ENCODE assay signal across 25 mouse cellular contexts in genomic region chr10:25642079-25642696, GRCm38 (mm10).
DNase-seq lines count a peak whose midpoint lies in the region; ATAC-seq and TF ChIP-seq lines count a peak whose summit lies in the region.
"Had no signal": no experiment of that assay in that cellular context is flagged by ENCODE, and none has a peak within 500 bp of the region (broad histone marks: within the 10 kb centered on the region; RNA-seq: fewer than 3 reads in every experiment).

No protein-coding gene starts in this region.

- no peaks in the 10 kb centered on the region for H3K27me3 ChIP-seq in forebrain, embryonic 15.5 days
- H3K27me3 ChIP-seq in forebrain, embryonic 11.5 days (ENCODE audit: control insufficient read depth, insufficient read depth, low read length): no peaks in the 10 kb centered on the region
- H3K27me3 ChIP-seq in stomach, embryonic 14.5 days (ENCODE audit: control insufficient read depth, insufficient read depth, low read length): no peaks in the 10 kb centered on the region
- H3K27me3 ChIP-seq in stomach, postnatal 0 days (ENCODE audit: control insufficient read depth, insufficient read depth, low read length): no peaks in the 10 kb centered on the region
- H3K27me3 ChIP-seq: embryonic facial prominence, embryonic 15.5 days; heart, embryonic 13.5 days; hindbrain, embryonic 12.5 days; liver, embryonic 15.5 days; lung, embryonic 15.5 days; neural tube, embryonic 13.5 days had no signal

- H3K4me3 ChIP-seq in forebrain, embryonic 15.5 days: no peak overlapping the region
- no peak overlapping the region for H3K4me3 ChIP-seq in forebrain, embryonic 11.5 days (ENCODE audit: low read depth, low read length)
- no peak overlapping the region for H3K4me3 ChIP-seq in left cerebral cortex, adult 2 months
- no peak overlapping the region for H3K4me3 ChIP-seq in stomach, embryonic 14.5 days (ENCODE audit: low read depth, low read length)
- no peak overlapping the region for H3K4me3 ChIP-seq in stomach, postnatal 0 days (ENCODE audit: low read depth, low read length)
- H3K4me3 ChIP-seq: embryonic facial prominence, embryonic 15.5 days; heart, adult 2 months; heart, embryonic 13.5 days; hindbrain, embryonic 12.5 days; limb, embryonic 10.5 days; liver, embryonic 15.5 days; lung, embryonic 15.5 days; neural tube, embryonic 13.5 days had no signal

- intact Hi-C loops in left cerebral cortex, adult 2 months (cut with DNase I): no loop called here

- no peak overlapping the region for H3K27ac ChIP-seq in forebrain, embryonic 15.5 days (replicated peaks)
- no peak overlapping the region for H3K27ac ChIP-seq in forebrain, embryonic 11.5 days (ENCODE audit: low read depth, low read length)
- peak overlapping the region; percentile 28; the same call in 1 of the 2 replicates for H3K27ac ChIP-seq in left cerebral cortex, adult 2 months
- peak overlapping the region; percentile 2; the same call in 1 of the 2 replicates for H3K27ac ChIP-seq in stomach, embryonic 14.5 days (ENCODE audit: low read length)
- H3K27ac ChIP-seq in stomach, postnatal 0 days (replicated peaks): no peak overlapping the region
- H3K27ac ChIP-seq: embryonic facial prominence, embryonic 15.5 days; heart, adult 2 months; heart, embryonic 13.5 days; hindbrain, embryonic 12.5 days; kidney, postnatal 0 days; limb, embryonic 10.5 days; liver, embryonic 15.5 days; lung, embryonic 15.5 days; neural tube, embryonic 13.5 days had no signal

- 77% methylated on average over 9 of the region's 9 CpGs for WGBS in forebrain, embryonic 15.5 days
- 87% methylated on average over 9 of the region's 9 CpGs for WGBS in forebrain, embryonic 11.5 days
- 83% methylated on average over 9 of the region's 9 CpGs for WGBS in stomach, embryonic 14.5 days
- WGBS in stomach, postnatal 0 days: 80% methylated on average over 9 of the region's 9 CpGs

- no peaks in the 10 kb centered on the region for H3K4me1 ChIP-seq in forebrain, embryonic 15.5 days
- H3K4me1 ChIP-seq in forebrain, embryonic 11.5 days (replicated peaks; ENCODE audit: control insufficient read depth, insufficient read depth, low read length): no peaks in the 10 kb centered on the region
- no peaks in the 10 kb centered on the region for H3K4me1 ChIP-seq in stomach, embryonic 14.5 days (ENCODE audit: control insufficient read depth, insufficient read depth, low read length)
- no peaks in the 10 kb centered on the region for H3K4me1 ChIP-seq in stomach, postnatal 0 days (replicated peaks; ENCODE audit: control insufficient read depth, insufficient read depth)
- H3K4me1 ChIP-seq: embryonic facial prominence, embryonic 15.5 days; heart, embryonic 13.5 days; hindbrain, embryonic 12.5 days; limb, embryonic 10.5 days; liver, embryonic 15.5 days; lung, embryonic 15.5 days; neural tube, embryonic 13.5 days had no signal

- DNase-seq in forebrain, embryonic 11.5 days (ENCODE audit: low spot score): no peak
- no peak for DNase-seq in left cerebral cortex, adult 2 months (ENCODE audit: extremely low spot score in 1 of 2, low spot score in 2 of 2)
- no peak for DNase-seq in left cerebral cortex, adult 18-20 months (ENCODE audit: low spot score in 2 of 2)
- DNase-seq in stomach, postnatal 0 days (ENCODE audit: low spot score): no peak
- DNase-seq in spleen, postnatal 10 days (ENCODE audit: low spot score in 2 of 2): no peak
- DNase-seq: adrenal gland, postnatal 14 days; cerebellum, adult 9-10 months; gastrocnemius, postnatal 36 days; heart, adult 2 months; heart, postnatal 14 days; kidney, adult 18-20 months; layer of hippocampus, adult 9-11 months; liver; lung, postnatal 4 days had no signal

- no peak overlapping the region for H3K4me2 ChIP-seq in forebrain, embryonic 15.5 days (replicated peaks)
- no peak overlapping the region for H3K4me2 ChIP-seq in forebrain, embryonic 11.5 days (ENCODE audit: low read depth, low read length, severe bottlenecking)
- H3K4me2 ChIP-seq in stomach, embryonic 14.5 days (replicated peaks; ENCODE audit: low read depth, low read length): no peak overlapping the region
- no peak overlapping the region for H3K4me2 ChIP-seq in stomach, postnatal 0 days (replicated peaks; ENCODE audit: low read depth)
- H3K4me2 ChIP-seq: embryonic facial prominence, embryonic 15.5 days; heart, embryonic 13.5 days; hindbrain, embryonic 12.5 days; liver, embryonic 15.5 days; lung, embryonic 15.5 days; neural tube, embryonic 13.5 days had no signal

- no peak overlapping the region for H3K9ac ChIP-seq in forebrain, embryonic 15.5 days (replicated peaks)
- no peak overlapping the region for H3K9ac ChIP-seq in forebrain, embryonic 11.5 days (ENCODE audit: low read length)
- no peak overlapping the region for H3K9ac ChIP-seq in stomach, embryonic 14.5 days (replicated peaks; ENCODE audit: low read depth, low read length)
- H3K9ac ChIP-seq in stomach, postnatal 0 days (ENCODE audit: low read length): no peak overlapping the region
- H3K9ac ChIP-seq: embryonic facial prominence, embryonic 15.5 days; heart, embryonic 13.5 days; hindbrain, embryonic 12.5 days; liver, embryonic 15.5 days; lung, embryonic 15.5 days; neural tube, embryonic 13.5 days had no signal

- no peaks in the 10 kb centered on the region for H3K9me3 ChIP-seq in forebrain, embryonic 15.5 days
- no peaks in the 10 kb centered on the region for H3K9me3 ChIP-seq in forebrain, embryonic 11.5 days (ENCODE audit: control insufficient read depth, low read length)
- no peaks in the 10 kb centered on the region for H3K9me3 ChIP-seq in stomach, embryonic 14.5 days (ENCODE audit: control insufficient read depth, low read depth, low read length)
- no peaks in the 10 kb centered on the region for H3K9me3 ChIP-seq in stomach, postnatal 0 days (ENCODE audit: control insufficient read depth, low read length)
- H3K9me3 ChIP-seq: embryonic facial prominence, embryonic 15.5 days; heart, embryonic 13.5 days; hindbrain, embryonic 12.5 days; limb, embryonic 10.5 days; liver, embryonic 15.5 days; lung, embryonic 15.5 days; neural tube, embryonic 13.5 days had no signal

- no peak for TF ChIP-seq EP300 in stomach, postnatal 0 days (optimal IDR thresholded peaks at IDR 0.05)

- no peaks in the 10 kb centered on the region for H3K36me3 ChIP-seq in forebrain, embryonic 15.5 days
- H3K36me3 ChIP-seq in forebrain, embryonic 11.5 days (ENCODE audit: control insufficient read depth, insufficient read depth, low read length): no peaks in the 10 kb centered on the region
- no peaks in the 10 kb centered on the region for H3K36me3 ChIP-seq in stomach, embryonic 14.5 days (ENCODE audit: control insufficient read depth, insufficient read depth, low read length)
- H3K36me3 ChIP-seq in stomach, postnatal 0 days (ENCODE audit: control insufficient read depth, insufficient read depth, low read length): no peaks in the 10 kb centered on the region
- H3K36me3 ChIP-seq: embryonic facial prominence, embryonic 15.5 days; heart, embryonic 13.5 days; hindbrain, embryonic 12.5 days; limb, embryonic 10.5 days; liver, embryonic 15.5 days; lung, embryonic 15.5 days; neural tube, embryonic 13.5 days had no signal

- peak; percentile 48 for ATAC-seq in forebrain, embryonic 15.5 days (replicated peaks)
- ATAC-seq in forebrain, embryonic 11.5 days (replicated peaks; ENCODE audit: low FRiP score): no peak
- no peak for ATAC-seq in stomach, embryonic 14.5 days (ENCODE audit: insufficient number of reproducible peaks, insufficient read depth, low FRiP score, low read depth)
- no peak for ATAC-seq in stomach, postnatal 0 days (ENCODE audit: low FRiP score, low TSS enrichment)
- ATAC-seq: CD4-positive, CD25-positive, alpha-beta regulatory T cell, adult 4 months had no signal

- TF ChIP-seq CTCF in left cerebral cortex, adult 2 months (IDR thresholded peaks at IDR 0.05): no peak
- TF ChIP-seq CTCF in stomach, postnatal 0 days (IDR thresholded peaks at IDR 0.05; ENCODE audit: low read depth): no peak

Comparison
In these comparisons a context has a peak if more than half of its experiments do, and no peak if none do; other contexts are left out.
1. H3K27ac ChIP-seq: peak in left cerebral cortex, adult 2 months (single experiment) and stomach, embryonic 14.5 days (single experiment); none in forebrain, embryonic 15.5 days (single experiment), forebrain, embryonic 11.5 days (single experiment) and stomach, postnatal 0 days (single experiment).